Mouse (Mus musculus) hindbrain, postnatal 0 days (tissue): ENCODE measurements around the gene Rilpl1. TPM values are rescaled to one million over a fixed set of nuclear protein-coding genes. Genes with fewer than 3 reads are reported as not detected.

Experiments used
- ATAC-seq: fragments of 200-750 bp; cut with Nextera tagmentation; 2 replicates; pipeline ENCODE4 v1.8.0; 2017; ENCODE audit warnings: mild to moderate bottlenecking, moderate TSS enrichment, moderate library complexity
- DNase-seq: peaks from one replicate; pipeline ENCODE4 v3.0.0-alpha.2; 2015; ENCODE audit warnings: low spot score
- H3K27ac ChIP-seq: fragments of 300-500 bp; sonication (generic); 2 replicates; pipeline ENCODE4 v1.5.1; 2014; ENCODE audit warnings: mild to moderate bottlenecking
- H3K27me3 ChIP-seq: fragments of 300-500 bp; sonication (generic); 2 replicates; pipeline ENCODE4 v1.6.1; 2014; ENCODE audit warnings: low read length, mixed read lengths; ENCODE audit not compliant: insufficient read depth
- H3K36me3 ChIP-seq: fragments of 300-500 bp; sonication (generic); 2 replicates; pipeline ENCODE4 v1.6.1; 2014; ENCODE audit warnings: low read length, mixed read lengths; ENCODE audit not compliant: insufficient read depth
- H3K4me1 ChIP-seq: fragments of 300-500 bp; sonication (generic); 2 replicates; pipeline ENCODE4 v1.6.1; 2014; ENCODE audit warnings: antibody characterized with exemption, low read length, mixed read lengths; ENCODE audit not compliant: insufficient read depth
- H3K4me2 ChIP-seq: fragments of 300-500 bp; sonication (generic); 2 replicates; pipeline ENCODE4 v1.6.1; 2014; ENCODE audit warnings: low read depth, mild to moderate bottlenecking, low read length, moderate library complexity, mixed read lengths
- H3K4me3 ChIP-seq: fragments of 300-500 bp; sonication (generic); 2 replicates; pipeline ENCODE4 v1.5.1; 2014; ENCODE audit warnings: low read length
- H3K9ac ChIP-seq: fragments of 300-500 bp; sonication (generic); replicated peaks from 2 replicates; pipeline ENCODE4 v1.6.1; 2014; ENCODE audit warnings: mild to moderate bottlenecking, low read length, moderate library complexity, mixed read lengths
- H3K9me3 ChIP-seq: fragments of 300-500 bp; sonication (generic); 2 replicates; pipeline ENCODE4 v1.6.1; 2016; ENCODE audit warnings: low read length, mixed read lengths
- CTCF ChIP-seq: IDR thresholded peaks from 2 replicates; pipeline ENCODE4 v1.5.1; 2016; ENCODE audit warnings: antibody characterized with exemption, control low read depth, low read depth
- whole genome bisulfite sequencing: fragments of 180-500 bp; shearing (Covaris S2); extraction: QIAGEN DNeasy Blood & Tissue Kit; methylation state at CpG from one replicate; pipeline ENCODE4 v1.1.7; 2014; 5-methylcytosine and 5-hydroxymethylcytosine counted together
- polyA plus RNA-seq: library from polyadenylated mRNA; unstranded; fragments of >200 nt; fragmentation: Nextera tagmentation; extraction: Ambion mirVana; gene quantifications from 2 replicates; pipeline ENCODE4 v1.2.1, GENCODE M21; 2015
- total RNA-seq: library from RNA; depleted of rRNA; stranded (reverse); fragments of >200 nt; gene quantifications from 2 replicates; pipeline ENCODE4 v1.2.3, GENCODE M21; 2014; rRNA removed

The Rilpl1 gene
- total and polyA plus RNA-seq, 2 experiments from 2014 or later = 12.4 to 13.3 TPM

- Histone ChIP-seq H3K4me1 (peaks cover 3% of the 10 kb centered on the region; the same call in 1 of the 2 replicates), H3K36me3 (peaks cover 58% of the 10 kb centered on the region), H3K4me3 (no peak overlapping the region), H3K27me3 (no peaks in the 10 kb centered on the region), H3K27ac (no peak overlapping the region), H3K4me2 (no peak overlapping the region), H3K9ac (no peak overlapping the region), H3K9me3 (no peaks in the 10 kb centered on the region)
- no peak for DNase-seq
- no peak for TF ChIP-seq CTCF
- ATAC-seq = no peak
- 63% methylated on average over 6 of the region's 6 CpGs for WGBS
Measured at GRCm38 (mm10) chr5:124449494-124449893, 81.7 kb downstream of the Rilpl1 start.

- 5% methylated on average over 15 of the region's 15 CpGs for WGBS
- H3K27me3 ChIP-seq = no peaks in the 10 kb centered on the region
- ATAC-seq = peak; percentile 41
- no peak for DNase-seq
- H3K27ac ChIP-seq = peak overlapping the region; percentile 77; the same call in 1 of the 2 replicates
- H3K4me1 ChIP-seq = peaks cover 3% of the 10 kb centered on the region; the same call in 1 of the 2 replicates
- peaks cover 40% of the 10 kb centered on the region for H3K36me3 ChIP-seq
- H3K4me3 ChIP-seq = peak overlapping the region; percentile 89
- H3K9me3 ChIP-seq = no peaks in the 10 kb centered on the region
- TF ChIP-seq CTCF = peak; percentile 22
- H3K9ac ChIP-seq = peak overlapping the region; percentile 91
- peak overlapping the region; percentile 72 for H3K4me2 ChIP-seq
Measured at GRCm38 (mm10) chr5:124446301-124446881, 84.8 kb downstream of the Rilpl1 start.

- peak; percentile 30 for DNase-seq
- no peak for TF ChIP-seq CTCF
Measured at GRCm38 (mm10) chr5:124445621-124446293, 85.4 kb downstream of the Rilpl1 start.

GRCm38 (mm10) chr5:124444661-124445561, 86.3 kb downstream of the Rilpl1 start:
- WGBS = 4% methylated on average over 58 of the region's 66 CpGs
- H3K4me1 ChIP-seq = peaks cover 3% of the 10 kb centered on the region; the same call in 1 of the 2 replicates
- TF ChIP-seq CTCF = no peak

More at GRCm38 (mm10) chr5:124445621-124446293, 85.4 kb downstream of the Rilpl1 start:
- Histone ChIP-seq H3K9me3 (no peaks in the 10 kb centered on the region), H3K4me2 (peak overlapping the region; percentile 72), H3K36me3 (peaks cover 34% of the 10 kb centered on the region), H3K4me3 (peak overlapping the region; percentile 89), H3K9ac (peak overlapping the region; percentile 91), H3K27me3 (no peaks in the 10 kb centered on the region), H3K4me1 (peaks cover 3% of the 10 kb centered on the region; the same call in 1 of the 2 replicates), H3K27ac (peak overlapping the region; percentile 77)
- peak; percentile 61 for ATAC-seq
- WGBS = 4% methylated on average over 22 of the region's 77 CpGs

GRCm38 (mm10) chr5:124444208-124444607, 87.0 kb downstream of the Rilpl1 start:
- no peak for DNase-seq
- Histone ChIP-seq H3K9me3 (no peaks in the 10 kb centered on the region), H3K27me3 (no peaks in the 10 kb centered on the region), H3K9ac (no peak overlapping the region), H3K4me1 (peaks cover 3% of the 10 kb centered on the region; the same call in 1 of the 2 replicates), H3K4me2 (no peak overlapping the region; the same call in 1 of the 2 replicates), H3K27ac (no peak overlapping the region), H3K36me3 (peaks cover 19% of the 10 kb centered on the region), H3K4me3 (no peak overlapping the region)
- 69% methylated on average over 3 of the region's 3 CpGs for WGBS
- ATAC-seq = no peak
- no peak for TF ChIP-seq CTCF

More at GRCm38 (mm10) chr5:124444661-124445561, 86.3 kb downstream of the Rilpl1 start:
- peak; percentile 91 for ATAC-seq
- Histone ChIP-seq H3K9me3 (no peaks in the 10 kb centered on the region), H3K27me3 (no peaks in the 10 kb centered on the region), H3K36me3 (peaks cover 26% of the 10 kb centered on the region), H3K4me2 (peak overlapping the region; percentile 72), H3K9ac (peak overlapping the region; percentile 91), H3K27ac (peak overlapping the region; percentile 77), H3K4me3 (peak overlapping the region; percentile 89)
- peak; percentile 94 for DNase-seq

Other genes starting within 250 kb of the Rilpl1 start
- gene Mphosph9, start 203.4 kb downstream of the Rilpl1 start, total RNA-seq = 13.4 and 20.7 TPM in 2 replicates
- gene Mphosph9, start 203.4 kb downstream of the Rilpl1 start, polyA plus RNA-seq = 9.2 and 11.1 TPM in 2 replicates
- 8.1 and 12.0 TPM in 2 replicates for gene 2810006K23Rik, start 203.3 kb downstream of the Rilpl1 start, total RNA-seq
- 9.7 and 11.3 TPM in 2 replicates for gene 2810006K23Rik, start 203.3 kb downstream of the Rilpl1 start, polyA plus RNA-seq
- 209 and 223 TPM in 2 replicates for gene Cdk2ap1, start 168.3 kb downstream of the Rilpl1 start, total RNA-seq
- 102 and 109 TPM in 2 replicates for gene Cdk2ap1, start 168.3 kb downstream of the Rilpl1 start, polyA plus RNA-seq
- gene Sbno1, start 105.4 kb downstream of the Rilpl1 start, total RNA-seq = 30.4 and 35.9 TPM in 2 replicates
- 71.0 and 73.6 TPM in 2 replicates for gene Sbno1, start 105.4 kb downstream of the Rilpl1 start, polyA plus RNA-seq
- gene Kmt5a, start 91.5 kb downstream of the Rilpl1 start, total RNA-seq = 28.0 and 48.5 TPM in 2 replicates
- 17.2 and 20.5 TPM in 2 replicates for gene Kmt5a, start 91.5 kb downstream of the Rilpl1 start, polyA plus RNA-seq
- 25.6 and 38.8 TPM in 2 replicates for gene Rilpl2, start 53.0 kb downstream of the Rilpl1 start, total RNA-seq
- 33.2 and 34.8 TPM in 2 replicates for gene Rilpl2, start 53.0 kb downstream of the Rilpl1 start, polyA plus RNA-seq
- gene Snrnp35, start 48.3 kb downstream of the Rilpl1 start, total RNA-seq = 4.0 and 17.2 TPM in 2 replicates
- gene Snrnp35, start 48.3 kb downstream of the Rilpl1 start, polyA plus RNA-seq = 13.9 and 17.3 TPM in 2 replicates
- gene Tmed2, start 9.3 kb upstream of the Rilpl1 start, total RNA-seq = 206 and 219 TPM in 2 replicates
- gene Tmed2, start 9.3 kb upstream of the Rilpl1 start, polyA plus RNA-seq = 329 and 332 TPM in 2 replicates
- gene Ddx55, start 21.5 kb upstream of the Rilpl1 start, total RNA-seq = 14.7 and 15.5 TPM in 2 replicates
- 22.1 and 22.9 TPM in 2 replicates for gene Ddx55, start 21.5 kb upstream of the Rilpl1 start, polyA plus RNA-seq
- gene Eif2b1, start 47.7 kb upstream of the Rilpl1 start, total RNA-seq = 29.0 and 31.7 TPM in 2 replicates
- 56.8 and 57.5 TPM in 2 replicates for gene Eif2b1, start 47.7 kb upstream of the Rilpl1 start, polyA plus RNA-seq
- gene Gtf2h3, start 47.7 kb upstream of the Rilpl1 start, total RNA-seq = 26.7 and 33.4 TPM in 2 replicates
- gene Gtf2h3, start 47.7 kb upstream of the Rilpl1 start, polyA plus RNA-seq = 27.5 and 32.1 TPM in 2 replicates
- gene Atp6v0a2, start 97.2 kb upstream of the Rilpl1 start, total RNA-seq = 23.7 and 28.3 TPM in 2 replicates
- 25.9 and 27.6 TPM in 2 replicates for gene Atp6v0a2, start 97.2 kb upstream of the Rilpl1 start, polyA plus RNA-seq
- 0.47 and 3.0 TPM in 2 replicates for gene Dnah10, start 193.7 kb upstream of the Rilpl1 start, total RNA-seq
- 0.11 and 0.31 TPM in 2 replicates for gene Dnah10, start 193.7 kb upstream of the Rilpl1 start, polyA plus RNA-seq